ENCODE assay signal across 9 mouse cellular contexts in the genomic region with DNA sequence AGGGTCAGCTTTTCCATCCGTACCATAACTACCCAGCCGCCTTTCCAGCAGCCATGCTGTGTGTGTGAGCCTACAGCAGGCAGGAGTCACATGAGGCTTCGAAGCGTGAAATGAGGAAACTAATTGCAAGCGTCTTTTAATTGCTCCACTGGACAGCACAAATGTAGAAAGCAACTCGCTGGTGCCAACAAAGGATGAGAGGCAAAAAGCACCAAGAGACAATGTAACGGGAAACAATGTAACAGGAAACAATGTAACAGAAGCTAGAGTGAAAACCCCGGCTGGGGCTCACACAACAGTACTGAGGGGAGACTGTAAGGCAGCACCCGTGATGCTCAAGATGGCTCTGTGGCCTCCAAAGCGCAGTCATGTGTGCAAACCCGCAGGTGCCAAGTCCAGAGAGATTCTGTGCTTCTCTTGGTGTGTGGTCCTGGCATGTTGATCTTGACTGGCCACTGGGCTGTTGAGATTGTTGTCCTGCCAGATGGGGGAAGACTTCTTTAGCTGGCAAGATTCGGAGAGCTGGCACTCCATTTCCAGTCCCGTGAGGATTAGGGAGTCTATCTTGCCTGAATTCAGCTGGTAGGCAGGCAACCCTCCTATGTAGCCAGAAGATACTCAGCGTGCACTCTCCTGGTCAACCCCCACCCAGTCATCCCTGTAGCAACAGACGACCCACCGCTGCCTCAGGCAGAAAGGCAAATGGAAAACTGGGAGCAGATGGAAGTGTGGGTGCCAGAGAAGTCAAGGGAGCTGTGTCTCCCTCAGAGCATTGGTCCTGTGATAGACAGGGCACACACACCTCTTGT. TPM values are rescaled to one million over a fixed set of nuclear protein-coding genes. Genes with fewer than 3 reads are reported as not detected.
DNase-seq lines count a peak whose midpoint lies in the region; ATAC-seq lines count a peak whose summit lies in the region.
"Had no signal": no experiment of that assay in that cellular context is flagged by ENCODE, and none has a peak within 500 bp of the region (broad histone marks: within the 10 kb centered on the region; RNA-seq: fewer than 3 reads in every experiment).

No protein-coding gene starts in this region.

- 49% methylated on average over 16 of the region's 16 CpGs for whole genome bisulfite sequencing in midbrain, embryonic 10.5 days
- 44% methylated on average over 16 of the region's 16 CpGs for WGBS in midbrain, embryonic 11.5 days
- 29% methylated on average over 16 of the region's 16 CpGs for WGBS in hindbrain, embryonic 14.5 days

- peak overlapping the region; percentile 58 for H3K27ac ChIP-seq in midbrain, embryonic 10.5 days (replicated peaks)
- no peak overlapping the region for H3K27ac ChIP-seq in midbrain, embryonic 11.5 days (ENCODE audit: low read depth, low read length)
- H3K27ac ChIP-seq in hindbrain, embryonic 14.5 days = peak overlapping the region; percentile 63
- H3K27ac ChIP-seq: liver, embryonic 13.5 days had no signal

- ATAC-seq in midbrain, embryonic 11.5 days (ENCODE audit: low FRiP score) = no peak
- ATAC-seq in hindbrain, embryonic 14.5 days (ENCODE audit: low FRiP score) = peak; percentile 65

- DNase-seq in adrenal gland, postnatal 10 days = peak; percentile 40
- no peak for DNase-seq in adrenal gland, adult 18-20 months (ENCODE audit: low spot score in 2 of 2)
- no peak for DNase-seq in midbrain, embryonic 10.5 days (ENCODE audit: low spot score)
- no peak for DNase-seq in midbrain, embryonic 11.5 days (ENCODE audit: low spot score, missing footprints)
- peak; percentile 44 for DNase-seq in hindbrain, embryonic 14.5 days (ENCODE audit: low spot score)
- peak; percentile 81 for DNase-seq in retina, embryonic 14.5 days (ENCODE audit: low spot score)
- no peak for DNase-seq in frontal cortex, postnatal 14 days (ENCODE audit: low spot score in 2 of 2)
- DNase-seq in embryo, embryonic 10.5 days (ENCODE audit: low spot score) = no peak
- DNase-seq: liver, embryonic 13.5 days had no signal

- no peak overlapping the region for H3K4me2 ChIP-seq in midbrain, embryonic 11.5 days
- no peak overlapping the region for H3K4me2 ChIP-seq in hindbrain, embryonic 14.5 days (replicated peaks)
- H3K4me2 ChIP-seq: liver, embryonic 13.5 days had no signal

- no peaks in the 10 kb centered on the region for H3K27me3 ChIP-seq in midbrain, embryonic 10.5 days (ENCODE audit: low read depth, poor library complexity, severe bottlenecking)
- no peaks in the 10 kb centered on the region for H3K27me3 ChIP-seq in midbrain, embryonic 11.5 days (ENCODE audit: control insufficient read depth, insufficient read depth, low read length)
- no peaks in the 10 kb centered on the region for H3K27me3 ChIP-seq in hindbrain, embryonic 14.5 days (ENCODE audit: control insufficient read depth, insufficient read depth, low read length)
- H3K27me3 ChIP-seq: liver, embryonic 13.5 days had no signal

- no peaks in the 10 kb centered on the region for H3K36me3 ChIP-seq in midbrain, embryonic 10.5 days
- no peaks in the 10 kb centered on the region for H3K36me3 ChIP-seq in midbrain, embryonic 11.5 days (ENCODE audit: control insufficient read depth, insufficient read depth, low read length)
- H3K36me3 ChIP-seq in hindbrain, embryonic 14.5 days (replicated peaks; ENCODE audit: control insufficient read depth, insufficient read depth) = no peaks in the 10 kb centered on the region

- H3K4me1 ChIP-seq in midbrain, embryonic 10.5 days = peaks cover 64% of the 10 kb centered on the region
- peaks cover 8% of the 10 kb centered on the region for H3K4me1 ChIP-seq in midbrain, embryonic 11.5 days (ENCODE audit: control insufficient read depth, insufficient read depth, low read length)
- H3K4me1 ChIP-seq in hindbrain, embryonic 14.5 days (replicated peaks; ENCODE audit: control insufficient read depth, insufficient read depth, low read length) = peaks cover 25% of the 10 kb centered on the region

- no peak overlapping the region for H3K9ac ChIP-seq in midbrain, embryonic 11.5 days (ENCODE audit: low read length)
- 0 out of 2 replicates have a peak overlapping the region, but pooled peaks have one; percentile 9 for H3K9ac ChIP-seq in hindbrain, embryonic 14.5 days
- H3K9ac ChIP-seq: liver, embryonic 13.5 days had no signal

- H3K4me3 ChIP-seq in midbrain, embryonic 10.5 days = no peak overlapping the region
- no peak overlapping the region for H3K4me3 ChIP-seq in midbrain, embryonic 11.5 days (ENCODE audit: low read depth, low read length)
- H3K4me3 ChIP-seq in hindbrain, embryonic 14.5 days (replicated peaks; ENCODE audit: low read length) = no peak overlapping the region
- H3K4me3 ChIP-seq: liver, embryonic 13.5 days had no signal

- H3K9me3 ChIP-seq in midbrain, embryonic 10.5 days (replicated peaks) = no peaks in the 10 kb centered on the region
- no peaks in the 10 kb centered on the region for H3K9me3 ChIP-seq in midbrain, embryonic 11.5 days (ENCODE audit: control insufficient read depth, low read length)
- H3K9me3 ChIP-seq in hindbrain, embryonic 14.5 days (ENCODE audit: control insufficient read depth, low read length) = no peaks in the 10 kb centered on the region
- H3K9me3 ChIP-seq: liver, embryonic 13.5 days had no signal

RNA-seq across cellular contexts. Expression of gene Rassf3, which starts 52.4 kb away (rescaled TPM):
- 10 to 100 TPM; 47.9 to 49.1 TPM for total RNA-seq in adrenal gland, postnatal 10 days (2021)
- total RNA-seq in adrenal gland, adult 18-20 months (2021) = 10 to 100 TPM; 39.2 to 44.8 TPM
- polyA plus RNA-seq in midbrain, embryonic 10.5 days (2016; fragmentation: Nextera tagmentation; extraction: Ambion mirVana) = 7.2 and 7.8 TPM in 2 replicates
- 5.9 and 6.0 TPM in 2 replicates for polyA plus RNA-seq in midbrain, embryonic 11.5 days (2014; fragmentation: Nextera tagmentation; extraction: Ambion mirVana)
- polyA plus RNA-seq in hindbrain, embryonic 14.5 days (2014; fragmentation: Nextera tagmentation; extraction: Ambion mirVana) = 5.8 and 6.5 TPM in 2 replicates

RNA-seq across cellular contexts. Expression of gene Gns, which starts 58.9 kb away (rescaled TPM):
- total RNA-seq in adrenal gland, postnatal 10 days (2021) = 100 to 1,000 TPM; 115 to 120 TPM
- 100 to 1,000 TPM; 154 to 231 TPM for total RNA-seq in adrenal gland, adult 18-20 months (2021)
- polyA plus RNA-seq in midbrain, embryonic 10.5 days (2016; fragmentation: Nextera tagmentation; extraction: Ambion mirVana) = 35.8 and 36.4 TPM in 2 replicates
- 35.9 and 37.3 TPM in 2 replicates for polyA plus RNA-seq in midbrain, embryonic 11.5 days (2014; fragmentation: Nextera tagmentation; extraction: Ambion mirVana)
- polyA plus RNA-seq in hindbrain, embryonic 14.5 days (2014; fragmentation: Nextera tagmentation; extraction: Ambion mirVana) = 53.1 and 54.3 TPM in 2 replicates

Comparison
In these comparisons a context has a peak if more than half of its experiments do, and no peak if none do; other contexts are left out.
1. DNase-seq: peak in adrenal gland, postnatal 10 days (single experiment), hindbrain, embryonic 14.5 days (single experiment) and retina, embryonic 14.5 days (single experiment); none in adrenal gland, adult 18-20 months (0 of 2), midbrain, embryonic 10.5 days (single experiment), midbrain, embryonic 11.5 days (single experiment), frontal cortex, postnatal 14 days (0 of 2) and embryo, embryonic 10.5 days (single experiment).